Mouse (Mus musculus): ENCODE measurements around the gene Tmem132b. TPM values are rescaled to one million over a fixed set of nuclear protein-coding genes. Genes with fewer than 3 reads are reported as not detected.

The Tmem132b gene
- total RNA-seq, 2 experiments from 2014 or later = 136 to 152 TPM

DNA sequence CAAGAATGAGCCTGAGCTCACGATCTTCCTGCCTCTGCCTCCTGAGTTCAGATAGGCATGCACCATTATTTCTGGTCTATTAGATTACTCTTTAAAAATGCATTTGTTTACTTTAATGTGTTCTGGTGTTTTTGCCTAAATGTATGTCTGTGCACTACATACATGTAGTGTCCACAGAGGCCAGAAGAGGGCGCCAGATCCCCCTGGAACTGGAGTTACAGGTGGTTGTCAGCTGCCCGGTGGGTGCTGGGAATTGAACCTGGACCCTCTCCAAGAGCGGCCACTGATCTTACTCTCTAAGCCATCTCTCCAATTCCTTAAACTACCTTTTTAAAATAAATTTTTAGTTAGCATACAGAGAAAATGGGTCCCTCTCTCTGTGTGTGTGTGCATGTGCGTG is 195.9 kb downstream of the Tmem132b start:
- intact Hi-C loops (cut with DNase I) = no loop called here
- DNase-seq (ENCODE audit: low spot score in 2 of 2) = no peak

DNA sequence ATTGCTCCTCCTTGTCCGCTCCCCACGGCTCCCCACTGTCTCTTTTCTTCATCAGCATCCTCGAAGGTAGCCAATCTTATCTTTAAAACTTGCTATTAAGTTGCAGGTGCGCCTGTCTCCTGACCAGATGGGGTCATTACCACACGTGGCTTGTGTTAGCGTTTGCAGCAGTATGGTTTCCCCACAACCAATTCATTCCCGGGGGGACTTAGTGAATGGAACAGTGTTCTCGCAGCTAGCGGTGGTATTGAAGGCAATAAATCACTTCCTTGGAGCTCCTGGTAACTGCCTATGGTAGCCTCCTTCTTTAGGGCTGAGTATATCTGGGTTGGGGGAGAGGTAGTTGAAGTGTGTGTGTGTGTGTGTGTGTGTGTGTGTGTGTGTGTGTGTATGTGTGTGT is 196.4 kb downstream of the Tmem132b start:
- intact Hi-C loops (cut with DNase I) = no loop called here

DNA sequence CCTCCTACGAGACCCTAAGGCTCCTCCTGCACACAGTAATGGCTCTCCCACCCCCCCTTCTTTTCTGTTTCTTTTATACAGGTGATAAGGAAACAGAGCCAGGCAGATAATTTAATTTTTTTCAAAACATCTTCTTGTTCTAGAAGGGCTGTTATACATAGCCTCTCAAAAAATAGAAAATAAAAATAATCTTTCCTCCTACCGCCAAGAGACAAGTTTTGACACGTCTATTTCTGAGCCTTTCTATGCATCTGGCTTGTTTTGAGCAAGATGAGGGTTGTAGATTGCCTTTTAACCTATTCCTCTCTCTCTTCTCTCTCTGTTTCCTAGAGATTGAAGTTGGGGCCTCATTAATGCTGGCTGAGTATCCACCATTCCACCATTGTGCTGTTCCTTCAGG is 196.9 kb downstream of the Tmem132b start:
- no peak for DNase-seq (ENCODE audit: low spot score in 2 of 2)
- intact Hi-C loops (cut with DNase I) = no loop called here

More for the DNA sequence above, 196.4 kb downstream of the Tmem132b start:
- DNase-seq (ENCODE audit: low spot score in 2 of 2) = no peak

GRCm38 (mm10) chr5:125733806-125734205 is 202.2 kb downstream of the Tmem132b start:
- intact Hi-C loops (cut with DNase I) = loop anchor here (5.0 kb wide), 1 partner anchor 472 kb away; no protein-coding TSS in a partner anchor
- no peak for DNase-seq (ENCODE audit: low spot score in 2 of 2)

DNA sequence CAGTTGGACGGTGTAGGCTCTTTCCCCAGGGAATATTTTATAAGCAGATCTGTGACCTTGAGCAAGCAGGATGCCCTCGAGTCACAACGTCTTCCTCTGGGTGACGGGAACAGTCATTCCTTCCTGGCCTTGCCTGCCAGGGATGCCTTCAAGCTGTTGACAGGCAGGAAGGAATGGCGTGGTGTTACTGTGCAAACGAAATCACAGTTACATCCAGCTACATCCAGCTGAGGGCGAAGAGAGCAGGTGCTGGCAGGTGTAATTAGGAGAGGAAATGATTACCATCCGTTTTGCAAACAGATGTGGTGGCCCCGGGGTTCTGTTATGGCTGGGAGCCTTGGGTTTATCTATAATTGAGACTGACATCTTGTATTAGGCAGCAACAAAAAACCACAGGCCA is 205.5 kb downstream of the Tmem132b start:
- no peak for DNase-seq (ENCODE audit: low spot score in 2 of 2)
- intact Hi-C loops (cut with DNase I) = no loop called here

GRCm38 (mm10) chr5:125743503-125743902 is 211.9 kb downstream of the Tmem132b start:
- DNase-seq (ENCODE audit: low spot score in 2 of 2) = peak in 1 of 2 experiments; percentile 39
- intact Hi-C loops (cut with DNase I) = no loop called here

- DNase-seq (ENCODE audit: low spot score in 2 of 2) = no peak
- intact Hi-C loops (cut with DNase I) = no loop called here
Observed at GRCm38 (mm10) chr5:125745727-125746126, 214.2 kb downstream of the Tmem132b start.

GRCm38 (mm10) chr5:125751481-125751880 is 219.9 kb downstream of the Tmem132b start:
- intact Hi-C loops (cut with DNase I) = no loop called here

DNA sequence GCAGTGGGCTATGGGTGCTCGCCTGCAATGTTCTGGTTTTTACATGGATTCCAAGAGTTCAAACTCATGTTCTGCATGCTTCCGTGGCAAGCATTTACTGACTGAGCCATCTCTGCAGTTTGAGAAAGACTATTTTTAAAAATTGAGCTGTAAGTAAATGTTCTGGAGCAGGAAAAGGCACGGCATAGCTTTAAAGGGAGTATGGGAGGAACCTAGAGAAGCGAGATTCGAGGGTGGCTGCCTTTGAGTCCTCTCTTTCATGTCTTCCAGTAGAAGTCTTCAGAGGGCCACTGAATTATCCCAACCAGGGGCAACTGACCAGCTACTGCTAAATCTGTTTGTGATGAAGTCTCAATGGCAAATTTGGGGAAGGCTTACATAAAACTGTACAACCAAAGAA is 221.0 kb downstream of the Tmem132b start:
- no peak for DNase-seq (ENCODE audit: low spot score in 2 of 2)
- intact Hi-C loops (cut with DNase I) = no loop called here

More at GRCm38 (mm10) chr5:125751481-125751880, 219.9 kb downstream of the Tmem132b start:
- DNase-seq (ENCODE audit: low spot score in 2 of 2) = no peak

GRCm38 (mm10) chr5:125756987-125757530 is 225.5 kb downstream of the Tmem132b start:
- intact Hi-C loops (cut with DNase I) = no loop called here
- DNase-seq (ENCODE audit: low spot score in 2 of 2) = peak in 1 of 2 experiments; percentile 31

- DNase-seq (ENCODE audit: low spot score in 2 of 2) = no peak
- intact Hi-C loops (cut with DNase I) = no loop called here
Observed at GRCm38 (mm10) chr5:125758506-125758905, 226.9 kb downstream of the Tmem132b start.

GRCm38 (mm10) chr5:125766941-125767340 is 235.4 kb downstream of the Tmem132b start:
- DNase-seq (ENCODE audit: low spot score in 2 of 2) = peak in 1 of 2 experiments; percentile 55
- intact Hi-C loops (cut with DNase I) = no loop called here

GRCm38 (mm10) chr5:125767950-125768349 is 236.4 kb downstream of the Tmem132b start:
- intact Hi-C loops (cut with DNase I) = no loop called here
- no peak for DNase-seq (ENCODE audit: low spot score in 2 of 2)

GRCm38 (mm10) chr5:125772238-125772637 is 240.7 kb downstream of the Tmem132b start:
- DNase-seq (ENCODE audit: low spot score in 2 of 2) = no peak
- intact Hi-C loops (cut with DNase I) = no loop called here

GRCm38 (mm10) chr5:125772756-125773155 is 241.2 kb downstream of the Tmem132b start:
- no peak for DNase-seq (ENCODE audit: low spot score in 2 of 2)
- intact Hi-C loops (cut with DNase I) = no loop called here

- intact Hi-C loops (cut with DNase I) = no loop called here
- DNase-seq (ENCODE audit: low spot score in 2 of 2) = peak in 1 of 2 experiments; percentile 48
Observed at GRCm38 (mm10) chr5:125780332-125780731, 248.8 kb downstream of the Tmem132b start.

DNA sequence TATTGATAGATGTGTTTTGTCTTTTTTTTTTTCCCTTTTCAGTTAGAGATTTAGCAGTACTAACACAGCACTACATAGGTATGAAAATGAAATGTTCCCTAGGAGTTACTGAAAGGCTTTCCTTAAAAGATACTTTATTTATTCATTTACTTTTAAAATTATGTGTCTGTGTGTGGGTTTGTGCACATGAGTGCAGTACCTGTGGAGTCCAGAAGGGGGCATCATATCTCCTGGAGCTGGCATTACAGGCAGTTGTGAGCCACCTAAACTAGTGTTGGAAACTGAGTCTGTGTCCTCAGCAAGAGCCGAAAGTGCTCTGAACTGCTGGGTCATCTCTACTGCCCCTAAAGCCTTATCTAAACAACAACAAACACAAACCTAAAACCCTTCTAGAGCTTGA is 261.1 kb downstream of the Tmem132b start:
- DNase-seq (ENCODE audit: low spot score in 2 of 2) = no peak
- intact Hi-C loops (cut with DNase I) = no loop called here

DNA sequence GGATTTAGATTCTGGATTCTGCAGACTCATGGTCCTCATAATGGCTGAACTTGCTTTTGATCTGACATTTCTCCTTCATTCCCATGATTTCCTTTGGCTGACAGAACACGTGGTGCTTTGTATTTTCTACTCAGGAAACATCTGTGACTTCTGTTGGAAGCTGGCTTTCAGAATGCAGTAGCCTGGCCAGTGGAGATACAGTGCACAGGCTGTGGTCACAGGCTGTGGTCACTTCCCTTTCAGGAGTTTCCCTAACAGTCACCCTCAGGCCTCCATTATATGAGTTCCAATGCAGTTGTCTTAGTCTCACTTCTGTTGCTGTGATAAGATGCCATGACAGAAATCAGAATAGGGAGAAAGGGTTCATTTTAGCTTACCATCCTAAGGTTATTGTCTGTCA is 262.7 kb downstream of the Tmem132b start:
- intact Hi-C loops (cut with DNase I) = no loop called here
- no peak for DNase-seq (ENCODE audit: low spot score in 2 of 2)

GRCm38 (mm10) chr5:125799622-125800021 is 268.0 kb downstream of the Tmem132b start:
- DNase-seq (ENCODE audit: low spot score in 2 of 2) = no peak
- intact Hi-C loops (cut with DNase I) = loop anchor here (5.0 to 10.0 kb wide), 2 partner anchors 185 to 267 kb away; partner anchors contain the start of gene Tmem132b

GRCm38 (mm10) chr5:125800025-125800424 is 268.5 kb downstream of the Tmem132b start:
- intact Hi-C loops (cut with DNase I) = loop anchor here (5.0 to 10.0 kb wide), 2 partner anchors 185 to 268 kb away; partner anchors contain the start of gene Tmem132b

GRCm38 (mm10) chr5:125802801-125803200 is 271.2 kb downstream of the Tmem132b start:
- intact Hi-C loops (cut with DNase I) = loop anchor here (5.0 to 10.0 kb wide), 2 partner anchors 188 to 270 kb away; partner anchors contain the start of gene Tmem132b
- DNase-seq (ENCODE audit: low spot score in 2 of 2) = no peak

More at GRCm38 (mm10) chr5:125800025-125800424, 268.5 kb downstream of the Tmem132b start:
- DNase-seq (ENCODE audit: low spot score in 2 of 2) = peak in 1 of 2 experiments; percentile 43
